Mouse (Mus musculus): ENCODE data around the gene Hrk.

Gene Hrk

DNA sequence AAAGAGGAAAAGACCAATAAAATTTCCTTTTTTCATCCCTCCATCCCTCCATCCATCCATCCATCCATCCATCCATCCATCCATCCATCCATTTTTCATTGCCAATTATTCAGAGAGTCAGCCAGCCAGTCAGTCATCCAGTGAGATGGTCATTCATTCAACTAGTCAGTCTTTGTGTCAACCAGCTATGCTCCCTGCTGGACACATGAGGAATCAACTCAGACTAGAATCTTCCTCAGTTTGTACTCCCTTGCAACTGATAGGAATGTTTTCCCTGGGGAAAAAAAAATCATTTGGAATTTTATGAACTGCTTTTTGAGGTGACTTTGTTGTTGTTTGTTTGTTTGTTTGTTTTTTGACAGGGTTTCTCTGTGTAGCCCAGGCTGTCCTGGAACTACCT is 1.0 kb downstream of the Hrk start:
- no peak for DNase-seq (ENCODE audit: low spot score)

DNA sequence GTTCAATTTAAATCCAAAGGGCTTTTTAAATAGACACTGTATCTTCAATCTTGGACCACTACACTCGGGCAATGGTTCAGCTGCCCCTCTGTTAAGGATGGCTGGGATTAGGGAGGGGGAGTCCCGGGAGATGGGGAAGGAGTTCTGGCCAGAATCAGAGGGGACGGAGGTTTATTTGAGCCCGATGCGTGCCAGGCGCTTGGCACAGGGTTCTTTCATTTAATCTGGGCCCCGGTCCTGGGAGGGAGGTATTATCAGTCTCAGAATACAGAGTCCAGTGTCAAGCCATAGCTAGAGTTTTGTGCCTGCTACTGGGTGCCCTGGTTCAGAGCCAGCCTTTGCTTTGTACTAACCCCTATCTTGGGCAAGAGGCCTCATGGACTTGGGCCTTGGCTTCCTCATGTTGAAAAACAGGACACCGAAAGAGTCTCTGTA is 3.1 kb downstream of the Hrk start:
- DNase-seq (ENCODE audit: low spot score), result no peak

DNA sequence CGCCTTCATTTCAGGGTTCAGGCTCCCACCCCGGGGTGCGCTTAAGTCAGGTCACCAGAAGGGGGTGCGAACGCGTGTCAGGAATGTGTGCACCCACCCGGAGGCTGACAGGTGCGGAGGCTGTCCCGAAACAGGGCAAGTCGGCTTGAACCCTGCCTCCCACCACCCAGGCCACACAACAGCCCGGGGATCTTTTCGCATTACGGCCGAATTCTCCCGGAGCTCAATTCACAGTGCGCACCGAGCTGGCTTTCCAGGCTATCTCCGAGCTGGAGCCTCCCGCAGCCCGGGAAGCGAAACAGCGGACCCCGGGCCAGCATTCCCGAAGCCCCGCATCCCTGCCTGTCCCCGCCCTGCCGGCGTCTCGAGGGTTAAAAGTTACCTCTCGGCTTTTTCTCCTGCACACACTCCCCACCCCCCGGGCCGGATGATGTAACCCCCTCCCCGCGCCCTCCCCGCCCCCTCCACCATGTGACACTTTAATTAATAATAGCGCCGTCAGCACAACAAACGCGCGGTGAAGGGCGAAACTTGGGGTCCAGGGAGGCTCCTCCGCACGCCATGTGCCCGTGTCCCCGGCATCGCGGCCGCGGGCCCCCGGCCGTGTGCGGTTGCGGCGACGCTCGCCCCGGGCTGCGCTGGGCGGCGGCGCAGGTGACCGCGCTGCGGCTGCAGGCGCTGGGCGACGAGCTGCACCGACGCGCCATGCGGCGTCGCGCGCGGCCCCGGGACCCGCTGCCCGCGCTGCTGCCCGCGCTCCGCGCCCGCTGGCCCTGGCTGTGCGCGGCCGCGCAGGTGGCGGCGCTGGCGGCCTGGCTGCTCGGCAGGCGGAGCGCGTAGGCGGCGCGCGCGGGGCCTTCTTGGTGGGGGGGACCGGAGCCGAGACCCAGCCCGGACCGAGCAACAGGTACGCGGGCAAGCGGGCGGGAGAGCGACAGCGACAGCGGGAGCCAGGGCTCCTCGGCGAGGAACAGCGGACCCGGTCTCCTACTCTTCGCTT is 5.1 kb downstream of the Hrk start:
- DNase-seq (ENCODE audit: low spot score), result peak; percentile 43

GRCm38 (mm10) chr5:118170888-118171529 is 6.6 kb downstream of the Hrk start:
- DNase-seq (ENCODE audit: low spot score), result peak; percentile 59

DNA sequence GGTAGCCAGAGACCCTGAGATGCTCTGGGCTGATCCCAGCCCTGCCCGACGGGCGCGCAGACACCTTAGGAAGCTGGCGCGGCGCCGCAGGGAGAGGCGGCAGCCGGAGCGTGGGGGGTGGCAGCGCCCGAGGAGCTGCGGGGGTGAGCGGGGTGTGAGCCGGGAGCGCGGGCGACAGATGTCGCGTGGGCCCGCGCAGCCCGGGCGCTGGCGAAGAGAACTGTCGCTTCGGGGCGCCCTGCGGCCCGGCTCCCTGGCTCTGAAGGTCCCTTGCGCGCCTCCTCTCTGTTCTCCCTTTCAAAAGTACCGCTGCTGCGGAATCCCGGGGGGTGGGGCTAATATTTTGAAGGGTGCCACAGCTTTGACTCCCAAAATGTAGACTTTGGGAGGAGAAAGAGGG is 7.2 kb downstream of the Hrk start:
- no peak for DNase-seq (ENCODE audit: low spot score)

- DNase-seq (ENCODE audit: low spot score), result no peak
Observed at GRCm38 (mm10) chr5:118172078-118172723, 7.8 kb downstream of the Hrk start.

DNA sequence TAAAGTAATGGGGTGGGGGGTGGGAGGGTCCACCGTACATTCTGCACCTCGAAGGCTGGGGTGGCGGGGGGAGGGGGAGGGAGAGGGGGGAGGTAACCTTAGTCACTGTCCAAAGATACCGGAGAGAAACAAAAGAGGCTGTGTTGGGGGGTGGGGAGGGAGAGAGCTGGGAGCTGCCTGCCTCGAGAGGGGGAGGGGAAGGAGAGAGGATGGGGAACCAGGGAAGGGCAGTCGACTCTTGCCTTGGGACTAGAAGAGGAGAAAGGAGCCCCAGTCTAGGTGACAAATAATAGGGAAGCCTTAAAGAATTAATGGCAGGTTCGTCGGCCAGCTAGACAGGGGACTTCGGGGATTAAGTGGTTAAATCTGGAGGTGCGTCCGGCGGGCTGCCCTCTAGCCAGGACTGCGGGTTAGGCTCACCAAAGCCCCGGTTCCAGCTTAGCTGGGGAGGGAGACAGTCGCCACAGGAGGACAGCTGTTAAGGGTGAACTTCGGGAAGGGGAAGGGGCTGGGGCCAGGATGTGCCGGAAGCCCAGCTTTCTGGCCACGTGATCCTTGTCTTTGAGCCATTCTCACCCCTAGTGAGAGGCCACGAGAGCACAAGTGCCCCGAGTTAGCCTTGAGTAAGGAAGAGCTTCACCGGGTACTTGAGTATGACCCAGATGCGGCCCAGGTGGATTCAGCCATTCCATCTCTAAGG is 10.0 kb downstream of the Hrk start:
- DNase-seq (ENCODE audit: low spot score), result peak; percentile 69

- DNase-seq (ENCODE audit: low spot score), result no peak
Observed at GRCm38 (mm10) chr5:118175137-118175536, 10.7 kb downstream of the Hrk start.

DNA sequence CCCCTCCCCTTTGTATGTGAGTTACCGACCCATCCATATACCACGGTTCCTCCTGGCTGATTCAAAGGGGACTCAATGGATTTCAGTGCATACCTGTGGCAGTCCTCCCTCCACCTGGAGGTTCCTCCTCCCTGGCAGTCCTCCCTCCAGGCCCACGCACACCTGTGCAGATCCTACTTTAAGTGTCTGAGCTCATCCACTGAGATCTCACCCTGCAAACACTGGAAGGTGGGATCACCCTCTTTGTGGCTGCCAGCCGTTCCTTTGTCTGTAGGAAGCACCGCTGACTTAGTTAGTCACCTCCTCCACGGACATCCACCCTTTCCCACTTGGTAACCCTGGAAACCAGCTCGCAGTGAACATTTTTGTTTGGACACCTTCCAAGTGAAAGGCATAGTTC is 13.2 kb downstream of the Hrk start:
- no peak for DNase-seq (ENCODE audit: low spot score)

DNA sequence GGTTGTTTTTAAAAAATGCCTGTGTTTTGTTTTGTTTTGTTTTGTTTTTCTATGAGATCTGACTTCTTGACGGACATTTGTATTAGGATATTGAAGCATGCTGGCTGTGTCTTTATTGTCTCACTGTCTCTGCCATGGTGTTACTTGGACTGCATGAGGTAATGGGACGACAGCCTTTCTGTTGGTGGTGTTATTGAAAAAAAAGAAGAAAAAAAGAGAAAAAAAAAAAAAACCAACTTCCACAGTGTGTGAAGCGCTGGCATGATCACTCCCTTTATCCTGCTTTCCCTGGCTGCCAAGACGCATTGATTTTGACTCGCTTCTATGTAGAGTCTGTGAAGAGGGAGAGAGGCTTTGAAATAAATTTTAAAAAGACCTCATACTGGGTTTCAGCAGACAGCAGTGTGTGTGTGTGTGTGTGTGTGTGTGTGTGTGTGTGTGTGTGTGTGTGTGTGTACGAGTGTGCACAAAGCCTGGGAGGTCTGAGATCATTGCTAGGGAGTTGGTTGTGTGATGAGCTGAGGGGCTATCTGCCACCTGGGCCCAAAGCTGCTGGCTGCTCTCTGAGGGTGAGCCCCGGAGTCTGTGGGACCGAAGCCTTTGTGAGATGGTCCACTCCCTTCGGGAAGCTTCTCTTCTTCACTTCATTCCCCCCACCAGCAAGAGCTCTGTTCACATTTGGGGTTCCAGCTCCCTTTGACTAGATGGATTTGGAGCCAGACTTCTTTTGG is 22.6 kb downstream of the Hrk start:
- DNase-seq (ENCODE audit: low spot score), result no peak

DNA sequence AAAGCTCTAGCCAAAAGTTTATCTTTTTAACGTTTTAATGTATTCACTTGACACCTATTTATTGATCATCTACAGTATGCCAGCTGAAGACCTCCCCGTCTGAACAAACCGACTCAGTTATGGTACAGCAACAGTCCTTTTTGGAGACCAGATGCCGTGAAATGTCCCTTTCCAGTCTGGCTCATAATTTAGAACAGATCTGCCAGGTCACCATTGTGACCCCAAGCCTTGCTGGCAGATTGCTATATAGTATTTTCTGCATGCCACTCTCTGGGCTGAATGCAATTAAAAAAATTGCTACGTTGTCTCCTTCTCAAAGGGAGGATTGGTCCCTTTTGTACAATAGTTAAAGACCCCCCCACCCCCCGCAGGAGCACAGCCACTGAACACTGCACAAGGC is 23.9 kb downstream of the Hrk start:
- DNase-seq (ENCODE audit: low spot score), result peak; percentile 58

- DNase-seq (ENCODE audit: low spot score), result no peak
Observed at GRCm38 (mm10) chr5:118190491-118190890, 26.0 kb downstream of the Hrk start.

- DNase-seq (ENCODE audit: low spot score), result no peak
Observed at GRCm38 (mm10) chr5:118192221-118192620, 27.8 kb downstream of the Hrk start.

DNA sequence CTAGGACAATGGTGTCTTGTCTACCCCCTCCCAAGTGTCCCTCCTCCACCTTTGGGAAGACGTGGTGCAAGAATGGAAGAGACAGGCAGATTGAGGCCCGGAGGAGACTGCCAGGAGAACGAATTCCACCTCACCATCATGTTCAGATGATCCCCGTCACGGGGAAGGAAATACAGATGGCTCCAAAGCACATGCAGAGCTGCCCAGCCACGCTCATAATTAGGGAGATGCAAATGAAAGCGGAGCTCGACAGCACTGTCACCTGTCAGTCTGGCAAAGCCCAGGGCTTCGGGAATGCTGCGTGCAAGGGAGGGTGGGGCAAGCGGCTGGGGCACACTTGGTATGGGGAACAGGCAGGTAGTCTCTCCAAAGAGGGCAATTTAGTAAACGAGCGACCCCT is 33.0 kb downstream of the Hrk start:
- DNase-seq (ENCODE audit: low spot score), result no peak

DNA sequence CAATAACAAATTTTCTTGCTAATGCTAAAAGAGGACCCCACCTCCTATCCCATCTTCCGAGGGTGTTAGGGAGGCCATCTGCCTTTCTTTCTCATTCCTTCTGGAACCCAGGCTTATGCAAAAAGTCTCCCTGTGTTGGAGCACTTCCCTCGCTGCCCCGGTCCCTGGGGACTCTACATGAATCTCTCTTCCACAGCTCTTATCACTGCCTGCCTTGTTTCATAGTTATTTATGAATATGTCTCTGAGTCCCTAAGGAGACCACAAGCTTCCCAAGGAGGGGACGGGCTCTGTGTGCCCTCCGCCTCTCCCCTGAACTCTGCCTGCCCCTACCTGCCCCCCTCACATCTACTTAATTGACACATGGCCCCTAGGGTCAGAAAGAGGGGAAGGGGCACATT is 35.2 kb downstream of the Hrk start:
- no peak for DNase-seq (ENCODE audit: low spot score)

DNA sequence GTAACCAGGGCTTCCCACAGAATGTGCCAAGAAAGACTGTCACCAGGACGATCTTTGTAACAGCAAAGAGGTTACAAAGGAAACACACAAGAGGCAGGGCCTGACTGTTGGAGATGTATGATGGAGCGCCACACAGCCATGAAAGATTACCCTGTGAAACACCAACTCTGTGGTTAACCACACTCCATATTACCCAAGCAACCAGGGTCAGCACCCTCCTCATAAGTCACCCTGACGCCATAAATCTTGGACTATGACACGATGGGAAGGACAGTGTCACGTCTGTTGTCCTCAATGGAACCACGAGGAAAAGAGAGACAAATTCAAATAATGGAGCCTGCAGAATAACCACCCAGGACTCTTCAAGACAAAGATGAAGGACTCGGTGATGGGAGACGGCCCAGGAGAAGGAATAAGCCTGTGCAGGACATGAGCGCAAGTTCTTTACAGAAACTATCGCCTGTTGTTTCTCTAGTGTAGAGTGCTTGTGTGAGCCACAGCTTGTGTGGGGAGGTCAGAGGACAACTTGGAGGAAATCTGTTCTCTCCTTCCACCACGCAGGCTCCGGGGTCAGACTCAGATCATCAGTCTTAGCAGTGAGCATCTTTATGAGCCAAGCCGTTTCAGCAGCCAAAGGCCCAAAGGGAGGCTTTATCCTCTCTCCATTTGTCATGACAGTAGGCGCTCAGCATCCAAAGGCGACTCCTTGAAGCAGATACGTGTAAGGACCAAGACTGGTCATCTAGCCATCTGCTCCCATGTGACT is 40.4 kb downstream of the Hrk start:
- peak; percentile 36 for DNase-seq (ENCODE audit: low spot score)

- peak; percentile 53 for DNase-seq (ENCODE audit: low spot score)
Observed at GRCm38 (mm10) chr5:118205852-118206251, 41.4 kb downstream of the Hrk start.

DNA sequence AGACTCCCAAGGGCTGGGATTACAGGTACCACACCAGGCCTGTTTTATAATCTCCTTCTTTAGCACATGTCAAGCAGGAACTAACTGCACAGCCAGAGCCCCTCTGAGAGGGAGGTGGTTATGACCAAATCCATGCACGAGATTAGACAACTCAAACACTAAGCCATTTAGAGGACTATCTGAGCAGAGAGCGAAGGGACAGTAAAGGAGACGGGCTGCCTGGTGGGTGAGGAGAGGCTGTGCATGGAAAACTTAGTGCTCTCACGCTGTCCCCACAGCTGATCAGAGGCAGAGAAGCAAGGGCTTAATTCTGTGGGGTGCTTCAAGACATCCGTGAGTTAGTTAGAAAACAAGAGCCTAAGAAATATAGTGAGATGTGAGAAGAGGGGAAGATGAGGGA is 49.6 kb downstream of the Hrk start:
- DNase-seq (ENCODE audit: low spot score), result no peak

- DNase-seq (ENCODE audit: low spot score), result peak; percentile 76
Observed at GRCm38 (mm10) chr5:118214418-118215154, 50.1 kb downstream of the Hrk start.

- DNase-seq (ENCODE audit: low spot score), result no peak
Observed at GRCm38 (mm10) chr5:118217410-118217809, 53.0 kb downstream of the Hrk start.
